Mouse (Mus musculus) lung, postnatal 0 days (tissue): ENCODE measurements at regions not wholly inside any gene's neighbourhood (a gene's known extent, or its start where the extent isn't known, plus 50 kb on each side); places are given as distances from the start of the nearest gene placed in this dataset.

Experiments
- CTCF ChIP-seq: IDR thresholded peaks from 2 replicates; pipeline ENCODE4 v1.5.1; 2016; ENCODE audit warnings: antibody characterized with exemption, mild to moderate bottlenecking
- EP300 ChIP-seq: IDR thresholded peaks from 2 replicates; pipeline ENCODE4 v1.6.1; 2016; ENCODE audit warnings: antibody characterized with exemption, mild to moderate bottlenecking, control low read depth

GRCm38 (mm10) chr4:47534959-47535358, 60.5 kb downstream of the Sec61b start:
- TF ChIP-seq CTCF (no peak), EP300 (no peak)
